Mouse (Mus musculus): ENCODE data around the gene Ell.

Ell gene

GRCm38 (mm10) chr8:70538633-70539076 lies 602 bp upstream of the Ell start:
- DNase-seq = peak; percentile 99 to 100

- DNase-seq = peak in 1 of 2 experiments; percentile 24
These were observed 803 bp downstream of the Ell start for GRCm38 (mm10) chr8:70540013-70540506.

DNA sequence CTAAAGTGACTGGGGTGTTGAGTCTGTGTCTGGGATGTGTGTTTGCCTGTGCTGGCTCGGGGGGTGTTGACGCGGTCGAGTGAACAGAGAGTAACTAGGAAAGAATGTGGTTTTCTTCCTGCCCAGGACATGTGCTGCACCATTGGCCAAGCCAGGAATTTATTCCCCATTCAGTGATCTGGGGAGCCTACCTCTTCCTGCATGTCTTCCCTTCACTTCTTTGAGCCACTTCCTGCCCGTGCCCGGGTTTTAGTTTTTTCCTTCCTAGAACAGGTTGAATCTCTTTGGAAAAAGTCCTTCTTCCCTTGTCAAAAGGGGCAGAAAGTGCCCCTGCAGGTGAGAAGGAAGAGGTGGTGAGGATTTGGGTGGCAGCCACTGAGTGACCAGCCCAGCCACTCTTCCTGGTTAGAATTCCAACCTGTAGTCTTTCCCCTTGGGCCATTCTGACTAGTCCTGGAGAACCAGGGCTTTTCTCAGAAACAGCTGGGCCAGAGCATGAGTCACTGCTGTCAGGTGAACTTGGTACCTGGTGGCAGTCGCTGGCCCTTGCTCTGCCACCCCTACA lies 1.3 kb downstream of the Ell start:
- peak in 1 of 2 experiments; percentile 52 for DNase-seq

- no peak for DNase-seq
These were observed 1.8 kb downstream of the Ell start for GRCm38 (mm10) chr8:70541081-70541480.

- DNase-seq = peak in 1 of 2 experiments; percentile 48
These were observed 5.0 kb downstream of the Ell start for GRCm38 (mm10) chr8:70544200-70544687.

- no peak for DNase-seq
These were observed 7.2 kb downstream of the Ell start for GRCm38 (mm10) chr8:70546412-70546811.

GRCm38 (mm10) chr8:70547762-70548161 lies 8.5 kb downstream of the Ell start:
- DNase-seq = no peak

DNA sequence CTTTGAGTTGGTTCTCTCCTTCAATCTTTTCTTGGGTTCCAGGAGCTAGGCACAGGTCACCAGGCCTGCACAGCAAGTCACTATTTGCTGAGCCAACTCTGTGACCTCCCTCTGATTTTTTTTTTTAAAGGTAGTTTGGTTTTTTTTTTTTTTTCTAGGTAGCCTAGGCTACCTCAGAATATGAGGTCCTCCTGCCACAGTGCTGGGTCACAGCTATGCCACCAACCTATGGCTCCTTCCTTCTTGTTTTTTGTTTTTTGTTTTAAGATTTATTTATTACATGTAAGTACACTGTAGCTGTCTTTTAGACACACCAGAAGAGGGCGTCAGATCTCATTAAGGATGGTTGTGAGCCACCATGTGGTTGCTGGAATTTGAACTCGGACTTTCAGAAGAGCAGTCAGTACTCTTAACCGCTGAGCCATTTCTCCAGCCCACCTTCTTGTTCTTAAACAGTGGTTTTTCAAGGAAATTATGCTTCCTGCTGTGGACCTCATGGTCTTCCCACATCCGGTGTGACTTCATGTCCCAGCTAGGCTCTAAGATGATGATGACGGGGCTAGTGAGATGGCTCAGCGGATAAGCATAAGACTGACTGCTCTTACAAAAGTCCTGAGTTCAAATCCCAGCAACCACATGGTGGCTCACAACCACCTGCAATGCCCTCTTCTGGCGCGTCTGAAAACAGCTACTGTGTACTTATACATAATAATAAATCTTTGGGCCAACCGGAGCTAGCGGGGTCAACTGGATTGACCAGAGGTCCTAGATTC lies 10.3 kb downstream of the Ell start:
- no peak for DNase-seq

DNA sequence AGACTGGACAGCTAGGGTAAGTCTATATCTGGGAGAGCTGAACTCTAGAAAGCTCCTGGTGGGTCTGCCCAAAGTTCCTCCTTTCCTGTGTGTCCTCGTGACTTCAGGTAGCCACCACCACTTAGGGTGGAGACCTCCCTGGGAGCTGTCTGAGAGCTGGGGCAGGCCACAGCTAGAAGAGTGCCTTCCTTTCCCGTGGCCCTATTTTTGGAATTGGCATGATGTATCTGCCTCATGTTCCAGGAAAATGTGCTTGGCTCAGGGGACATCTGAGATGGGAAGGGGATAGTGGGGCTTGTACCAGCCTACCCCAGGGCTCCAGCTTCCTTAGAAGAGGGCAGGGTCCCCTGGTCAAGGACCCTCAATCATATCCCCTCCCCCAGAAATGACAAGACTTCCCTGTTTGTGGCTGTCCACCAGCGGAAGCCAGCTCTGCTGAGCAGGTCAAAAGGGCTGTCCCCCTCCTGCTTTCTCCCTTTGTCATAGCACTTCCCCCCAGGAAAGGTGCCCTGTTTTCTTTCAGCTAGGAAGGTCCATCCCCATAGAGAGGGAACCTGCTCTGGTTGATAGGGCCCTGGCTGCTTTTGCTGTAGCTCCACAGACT lies 12.4 kb downstream of the Ell start:
- DNase-seq = no peak

GRCm38 (mm10) chr8:70552836-70553235 lies 13.6 kb downstream of the Ell start:
- DNase-seq = no peak

DNA sequence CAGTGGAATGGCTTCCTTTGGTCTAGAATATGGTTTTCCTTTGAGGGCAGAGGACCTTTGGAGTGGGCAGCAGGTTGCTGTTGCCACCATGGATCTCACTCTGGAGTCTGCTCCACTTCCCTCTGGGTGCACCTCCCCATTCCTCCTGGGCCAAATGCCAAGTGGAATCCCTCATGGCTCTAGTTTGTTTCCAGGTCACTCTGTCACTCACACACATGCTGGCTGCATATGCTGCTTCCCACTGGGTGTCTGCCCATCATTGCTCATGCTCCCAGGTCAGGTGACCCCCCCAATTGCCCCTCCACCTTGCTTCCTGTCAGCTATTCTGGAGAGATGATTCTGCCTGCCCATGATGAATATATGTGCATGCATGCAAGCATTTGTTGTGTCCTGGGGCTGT lies 14.5 kb downstream of the Ell start:
- peak; percentile 57 to 64 for DNase-seq

DNA sequence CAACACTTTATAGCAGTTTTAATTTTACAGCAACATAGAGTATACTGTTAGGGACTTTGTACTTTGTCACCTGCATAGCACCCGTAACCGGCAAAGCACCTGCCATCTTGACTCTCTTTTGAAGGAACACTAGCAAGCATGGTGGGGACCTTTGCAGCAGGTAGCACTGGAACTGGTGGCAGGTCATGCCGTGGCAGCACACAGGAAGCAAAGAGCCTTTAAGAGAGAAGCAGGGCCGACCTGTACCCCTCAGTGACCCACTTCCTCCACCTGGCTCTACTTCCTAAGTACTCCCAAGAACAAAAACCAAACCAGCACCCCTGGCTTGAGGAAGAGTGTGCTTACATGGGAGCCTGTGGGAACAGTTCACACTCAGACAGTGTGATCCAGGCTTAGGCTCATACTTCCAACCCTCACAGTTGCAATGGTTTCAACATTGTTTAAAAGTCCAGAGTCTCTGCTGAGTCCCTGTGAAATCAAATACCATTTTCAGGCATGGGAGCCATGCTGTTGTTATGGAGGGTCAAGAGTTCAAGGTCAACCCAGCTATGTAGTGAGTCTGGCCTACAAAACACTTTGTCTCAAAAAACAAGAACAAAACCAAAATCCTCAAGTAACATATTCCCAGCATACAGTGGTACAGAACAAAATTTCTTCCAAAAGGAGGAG lies 16.0 kb downstream of the Ell start:
- DNase-seq = no peak

- DNase-seq = no peak
These were observed 19.1 kb downstream of the Ell start for GRCm38 (mm10) chr8:70558334-70558733.

DNA sequence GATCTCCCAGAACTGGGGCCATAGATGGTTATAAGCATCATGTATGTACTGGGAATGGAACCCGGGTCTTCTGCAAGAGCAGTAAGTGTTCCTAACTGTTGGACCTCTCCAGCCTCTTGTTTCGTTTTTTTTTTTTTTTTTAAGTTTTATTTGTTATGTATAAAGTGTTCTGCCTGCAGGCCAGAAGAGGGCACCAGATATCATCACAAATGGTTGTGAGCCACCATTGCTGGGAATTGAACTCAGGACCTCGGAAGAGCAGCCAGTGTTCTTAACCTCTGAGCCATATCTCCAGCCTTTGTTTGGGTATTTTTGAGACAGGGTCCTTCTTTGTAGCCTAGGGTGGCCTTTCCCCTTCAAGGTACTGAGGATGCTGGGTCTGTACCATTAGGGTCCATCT lies 19.7 kb downstream of the Ell start:
- no peak for DNase-seq

GRCm38 (mm10) chr8:70560096-70560495 lies 20.8 kb downstream of the Ell start:
- DNase-seq = peak; percentile 71 to 75

DNA sequence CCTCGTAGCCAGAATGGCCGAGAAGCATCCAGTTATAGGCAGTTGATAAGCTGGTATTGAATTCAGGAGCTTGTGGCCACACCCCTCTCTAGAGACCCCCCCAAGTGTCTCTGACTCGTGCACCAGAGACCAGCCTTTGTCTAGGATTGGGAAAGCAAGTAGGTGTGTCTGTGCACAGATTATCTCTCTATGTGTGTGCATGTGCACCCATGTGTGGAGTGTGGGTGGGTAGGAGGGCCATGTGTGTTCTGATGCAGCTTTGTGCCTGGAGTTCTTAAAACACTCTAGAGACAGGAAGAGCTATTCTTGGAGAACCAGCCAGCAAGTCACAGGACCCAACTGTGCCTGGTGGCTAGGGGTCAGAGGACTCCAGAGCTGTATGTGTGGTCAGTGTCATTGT lies 21.3 kb downstream of the Ell start:
- no peak for DNase-seq

- DNase-seq = no peak
These were observed 22.1 kb downstream of the Ell start for GRCm38 (mm10) chr8:70561357-70561756.

- DNase-seq = no peak
These were observed 22.7 kb downstream of the Ell start for GRCm38 (mm10) chr8:70561809-70562535.

DNA sequence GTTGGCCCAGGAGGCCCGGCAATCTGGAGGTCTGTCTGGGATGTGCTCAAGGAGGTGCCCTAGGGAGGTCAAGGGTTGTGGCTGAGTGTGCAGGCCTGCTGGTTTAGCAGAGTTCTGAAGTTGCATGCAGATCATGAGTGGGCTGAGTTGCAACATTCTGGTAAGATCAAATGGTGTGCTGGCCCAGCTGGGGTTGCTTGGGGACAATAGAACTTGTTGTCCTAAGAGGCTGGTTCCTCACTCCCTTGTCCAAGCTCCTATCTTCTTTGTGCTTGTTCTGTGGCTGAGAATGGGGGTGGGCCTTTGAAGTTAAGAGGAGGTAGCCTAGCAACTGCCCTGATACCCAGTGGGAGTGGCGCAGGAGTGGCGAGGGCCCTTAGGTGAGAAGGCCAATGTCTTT lies 23.5 kb downstream of the Ell start:
- DNase-seq = no peak

DNA sequence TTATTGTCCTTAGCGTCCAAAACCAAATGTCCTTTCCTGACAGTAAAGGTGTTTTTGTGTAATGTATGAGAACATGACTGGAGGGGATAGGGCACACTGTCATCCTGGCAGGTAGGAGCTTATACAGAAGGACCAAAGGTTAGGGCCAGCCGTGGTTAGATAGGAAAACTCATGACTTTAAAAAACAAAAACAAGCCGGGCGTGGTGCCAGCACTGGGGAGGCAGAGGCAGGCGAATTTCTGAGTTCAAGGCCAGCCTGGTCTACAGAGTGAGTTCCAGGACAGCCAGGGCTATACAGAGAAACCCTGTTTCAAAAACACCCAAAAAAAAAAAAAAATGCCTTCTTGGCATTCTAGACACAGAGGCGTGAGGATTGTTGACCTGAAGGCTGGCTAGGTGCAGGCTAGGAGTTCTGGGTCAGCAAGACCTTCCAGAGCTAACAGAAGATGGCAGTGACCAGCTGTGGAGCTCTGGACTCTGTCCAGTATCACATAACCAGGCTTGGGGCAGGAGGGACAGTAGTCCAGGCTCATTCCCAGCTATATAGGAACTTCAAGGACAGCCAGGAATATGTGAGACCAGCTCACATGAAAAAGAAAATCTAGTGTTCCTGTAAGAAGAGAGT lies 24.6 kb downstream of the Ell start:
- DNase-seq = no peak

DNA sequence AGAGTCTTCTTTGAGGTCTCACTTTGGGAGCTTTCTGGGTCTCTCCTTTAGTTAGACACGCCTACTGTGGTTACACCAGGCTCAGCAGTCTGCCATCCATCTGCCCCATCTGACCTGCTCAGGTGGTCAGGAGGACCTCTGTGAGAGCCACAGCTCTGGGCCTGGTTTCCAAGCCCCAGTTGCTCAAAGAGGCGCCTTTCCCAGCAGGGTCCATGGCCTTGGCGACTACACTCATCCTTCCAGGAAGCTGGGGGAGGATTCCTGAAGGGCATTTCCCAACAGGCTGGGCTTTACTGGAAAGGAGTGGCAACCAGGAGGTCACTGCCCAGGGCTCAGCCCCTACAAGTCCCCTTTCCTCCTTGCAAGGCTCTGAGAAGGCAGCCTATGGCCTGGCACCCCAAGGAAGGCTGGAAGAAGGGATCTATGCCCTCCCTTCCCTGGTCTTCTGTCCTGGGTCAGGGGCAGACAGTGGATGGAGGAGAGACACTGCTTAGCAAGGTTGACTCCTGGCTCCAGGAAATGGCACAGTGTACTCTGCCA lies 25.5 kb downstream of the Ell start:
- DNase-seq = no peak

GRCm38 (mm10) chr8:70565561-70565960 lies 26.3 kb downstream of the Ell start:
- peak; percentile 55 to 61 for DNase-seq

Data from kidney, adult 8-10 months (tissue).